Mouse (Mus musculus) left cerebral cortex, adult 18-20 months (tissue): ENCODE data around the gene Gm13212. TPM values are rescaled to one million over a fixed set of nuclear protein-coding genes. Genes with fewer than 3 reads are reported as not detected.
"Not testable (repeated sequence)": the region's sequence is repeated elsewhere in the genome, so short reads cannot be mapped to it uniquely, and the experiment has no call there.

ENCODE experiments used
- DNase-seq, 2 experiments: peaks; one replicate each; pipeline ENCODE4 v3.0.0; 2021 to 2022; ENCODE audit warnings: low spot score in 2 of 2, mixed read lengths in 1 of 2
- long read RNA-seq, 2 experiments: library from polyadenylated mRNA; stranded (forward); transcript quantifications; one replicate each; pipeline ENCODE4 v2.0.0; 2021
- total RNA-seq, 2 experiments: library from RNA; stranded (reverse); gene quantifications; 2 replicates each; pipeline ENCODE4 v1.2.3; 2021

Gene Gm13212
- under 1 TPM; 0.44 to 0.84 TPM for total RNA-seq
- long read RNA-seq, experiment 1, partial matches to known transcripts = 0 of 1 reads
- long read RNA-seq, experiment 1, other reads (novel, unspliced or antisense) = 1 of 1 reads
- long read RNA-seq, experiment 2, partial matches to known transcripts = 0 of 1 reads
- long read RNA-seq, experiment 2, other reads (novel, unspliced or antisense) = 1 of 1 reads

DNA sequence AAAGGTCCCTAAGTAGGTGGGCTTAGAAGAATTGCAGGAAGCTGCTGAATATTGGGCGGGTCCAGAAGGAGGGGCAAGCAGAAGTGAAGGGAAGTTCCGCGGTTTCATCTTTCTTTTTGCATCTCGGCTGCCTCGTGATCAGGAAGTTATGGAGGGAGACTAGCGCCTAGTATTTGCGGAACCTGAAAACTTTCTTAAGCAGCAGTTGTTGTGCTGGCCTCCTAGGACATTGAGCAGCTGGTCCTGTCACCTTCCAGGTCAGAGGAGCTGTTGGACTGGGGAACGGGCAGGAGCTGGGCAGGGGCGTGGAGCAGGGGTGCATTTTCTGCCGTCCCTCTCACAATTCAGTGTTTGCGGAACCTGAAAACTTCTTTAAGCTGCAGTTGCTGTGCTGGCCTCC is at the start of gene Gm13212:
Gene Gm13212, plus strand, starts transcription at position 89 of the 400 bp plus-strand sequence.
- not testable (repeated sequence) for DNase-seq

DNA sequence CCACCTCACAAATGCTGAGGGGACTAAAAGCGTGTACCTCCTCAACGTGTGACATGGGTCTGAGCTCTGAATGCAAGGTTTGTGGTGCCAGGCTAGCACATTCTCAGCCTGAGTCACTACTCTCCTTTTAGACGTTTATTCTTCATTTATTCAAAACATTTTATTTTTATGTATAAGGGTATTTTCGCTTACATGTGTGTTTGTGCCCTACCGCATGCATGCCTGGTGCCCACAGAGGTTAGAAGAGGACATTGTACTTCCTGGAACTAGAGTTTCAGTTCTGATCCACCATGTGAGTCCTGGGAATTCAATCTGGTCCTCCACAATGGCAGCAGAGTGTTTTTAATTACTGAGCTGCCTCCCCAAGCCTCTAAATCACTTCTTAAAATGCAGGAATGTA is 41.1 kb upstream of the Gm13212 start:
- DNase-seq = not testable (repeated sequence)

DNA sequence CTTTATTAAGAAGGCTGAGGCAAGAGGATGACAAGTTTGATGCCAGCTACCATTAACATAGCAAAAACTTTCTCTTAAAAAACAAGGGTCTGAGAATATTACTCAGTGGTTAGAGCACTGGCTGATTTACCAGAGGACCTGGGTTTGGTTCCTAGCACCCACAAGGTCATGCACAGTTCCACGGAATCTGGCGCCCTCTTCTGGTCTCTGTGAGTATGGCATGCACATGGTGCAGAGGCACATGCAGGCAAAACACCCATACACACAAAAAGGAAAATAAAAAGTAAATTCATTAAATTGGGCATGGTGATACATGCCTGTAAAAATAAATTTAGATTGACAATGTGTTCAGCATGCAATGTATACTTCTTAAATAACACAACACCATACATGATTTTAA is 39.9 kb upstream of the Gm13212 start:
- not testable (repeated sequence) for DNase-seq

DNA sequence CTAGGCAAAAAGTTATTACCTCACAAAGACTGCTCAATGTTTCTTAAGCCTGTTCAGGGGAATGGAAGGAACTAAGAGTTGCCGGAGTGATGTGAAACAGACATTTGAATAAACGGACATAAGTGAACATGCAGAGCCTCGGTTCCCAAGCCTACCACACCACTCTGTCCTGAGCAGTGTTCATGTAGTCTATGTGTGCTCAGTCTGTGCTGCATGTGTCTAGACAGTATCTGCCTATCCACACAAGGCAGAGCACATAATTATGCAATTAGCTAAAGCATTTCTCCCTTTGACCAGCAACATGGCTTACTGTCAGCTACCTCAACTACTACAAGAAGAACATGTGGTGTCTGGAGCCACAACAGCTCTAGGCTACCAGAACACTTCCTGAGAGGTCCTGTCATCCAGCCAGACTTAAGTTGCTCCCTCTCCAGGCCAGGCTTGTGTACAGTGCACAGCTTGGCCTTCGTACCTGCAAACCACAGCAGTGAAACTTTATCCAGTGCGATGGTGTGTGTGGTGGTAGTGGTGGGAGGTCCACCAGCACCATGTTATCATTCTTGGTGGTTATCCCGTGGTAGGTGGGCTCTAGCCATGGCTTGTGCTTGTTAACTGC is 39.1 kb upstream of the Gm13212 start:
- not testable (repeated sequence) for DNase-seq

DNA sequence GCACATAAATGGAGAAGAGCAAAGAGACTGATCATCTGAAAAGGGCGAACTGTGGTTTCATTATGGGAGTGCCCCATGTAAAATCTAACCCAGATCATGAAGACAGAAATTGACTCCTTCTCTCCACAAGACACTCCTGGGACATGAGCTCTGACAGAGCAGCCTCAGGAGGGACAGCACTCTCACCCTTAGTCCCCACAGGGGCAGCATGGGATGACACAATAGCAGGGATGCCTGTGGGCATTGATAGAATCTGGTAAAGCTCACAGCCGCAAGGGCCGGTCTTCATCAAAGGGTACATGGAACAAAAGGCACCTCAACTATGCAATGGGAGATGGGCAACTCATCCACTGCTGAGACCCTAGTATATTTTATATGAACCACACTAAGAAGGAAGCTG is 38.5 kb upstream of the Gm13212 start:
- not testable (repeated sequence) for DNase-seq

DNA sequence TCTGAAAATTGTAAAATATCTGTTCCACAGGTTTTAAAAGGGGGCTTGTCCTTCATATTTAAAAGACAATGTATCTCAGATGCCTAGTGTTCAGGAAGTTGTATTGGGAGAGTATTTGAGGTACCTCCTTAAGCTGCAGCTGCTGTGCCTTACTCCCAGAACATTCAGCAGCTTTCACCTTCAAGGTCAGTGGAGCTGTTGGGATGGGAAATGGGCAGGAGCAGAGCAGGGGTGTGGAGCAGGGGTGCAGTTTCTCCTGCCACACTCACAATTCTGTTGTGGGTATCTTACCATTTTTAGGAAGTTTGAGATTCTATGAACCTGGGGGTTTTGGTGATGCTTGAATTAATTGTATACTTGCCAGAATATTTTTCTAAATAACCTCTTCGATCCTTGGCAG is 28.3 kb upstream of the Gm13212 start:
- no peak for DNase-seq

DNA sequence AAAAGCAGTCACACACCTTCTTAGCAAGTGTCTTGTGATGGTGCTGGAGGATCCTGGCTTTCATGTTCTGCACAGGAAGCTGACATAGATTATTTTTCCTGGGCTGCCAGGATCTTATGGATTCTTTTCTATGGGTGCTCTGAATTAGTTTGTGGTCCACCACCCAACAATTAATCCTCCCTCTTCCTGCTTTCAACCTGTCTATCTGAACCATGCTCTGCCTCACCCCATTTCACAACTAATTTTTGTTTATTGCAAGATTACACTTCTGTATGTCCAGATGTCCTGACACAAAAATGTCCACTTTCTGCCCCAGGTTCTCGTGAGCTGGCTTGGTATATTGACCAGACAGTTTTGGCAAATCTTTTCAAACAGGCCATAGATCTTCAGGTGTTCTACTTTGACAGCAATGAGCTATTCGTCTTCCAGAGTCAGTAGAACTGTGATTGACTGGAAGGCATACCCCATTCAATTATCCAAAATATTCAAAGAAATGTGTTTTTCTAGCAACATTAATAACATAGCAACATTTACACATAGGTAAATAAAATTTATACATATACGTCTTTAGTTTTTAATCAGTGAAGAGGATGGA is 25.4 kb upstream of the Gm13212 start:
- DNase-seq = no peak

DNA sequence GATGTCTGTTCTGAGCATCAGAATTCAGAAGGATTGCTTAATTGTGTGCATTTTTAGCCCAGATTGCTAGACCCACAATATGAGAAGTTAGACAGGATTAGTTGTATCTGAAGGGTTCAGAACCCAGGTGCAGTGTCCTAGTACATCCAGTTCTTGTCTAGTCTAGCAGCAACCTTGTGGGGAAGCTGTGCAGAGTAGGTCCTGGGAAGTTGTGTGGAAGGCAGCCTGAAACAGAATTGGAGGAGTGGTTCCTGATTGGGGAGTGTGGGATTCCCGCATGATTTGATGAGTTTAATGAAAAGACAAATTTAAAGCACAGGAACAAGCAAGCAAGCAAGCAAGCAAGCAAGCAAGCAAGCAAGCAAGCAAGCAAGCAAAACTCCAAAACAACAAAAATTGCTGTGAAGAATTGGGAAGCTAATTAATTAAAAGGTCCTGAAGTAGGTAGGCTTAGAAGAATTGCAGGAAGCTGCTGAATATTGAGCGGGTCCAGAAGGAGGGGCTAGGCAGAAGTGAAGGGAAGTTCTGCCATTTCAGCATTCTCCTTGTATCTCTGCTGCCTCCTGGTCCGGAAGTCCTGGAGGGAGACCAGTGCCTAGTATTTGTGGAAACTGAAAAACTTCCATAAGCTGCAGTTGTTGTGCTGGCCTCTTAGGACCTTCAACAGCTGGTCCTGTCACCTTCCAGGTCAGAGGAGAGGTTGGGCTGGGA is 20.7 kb upstream of the Gm13212 start:
- no peak for DNase-seq

DNA sequence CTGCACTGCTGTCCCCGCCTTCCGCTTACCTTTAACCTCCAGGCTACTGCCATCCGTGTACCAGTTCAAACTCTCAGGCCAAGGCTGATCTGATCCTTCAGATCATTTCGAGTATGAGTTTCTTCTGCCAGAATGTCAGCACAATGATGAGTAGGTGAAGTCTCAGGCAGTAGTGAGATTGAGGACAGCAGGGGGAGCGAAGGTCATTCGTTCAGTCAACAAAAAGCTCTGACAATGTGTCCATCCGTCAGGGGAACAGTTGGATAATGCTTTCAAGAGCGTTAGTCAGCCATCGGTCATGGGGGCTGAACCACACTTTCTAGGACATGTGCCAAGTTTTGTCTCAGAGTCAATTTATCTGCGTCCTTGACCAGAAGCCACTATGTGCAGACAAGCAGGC is 14.5 kb upstream of the Gm13212 start:
- DNase-seq = not testable (repeated sequence)

DNA sequence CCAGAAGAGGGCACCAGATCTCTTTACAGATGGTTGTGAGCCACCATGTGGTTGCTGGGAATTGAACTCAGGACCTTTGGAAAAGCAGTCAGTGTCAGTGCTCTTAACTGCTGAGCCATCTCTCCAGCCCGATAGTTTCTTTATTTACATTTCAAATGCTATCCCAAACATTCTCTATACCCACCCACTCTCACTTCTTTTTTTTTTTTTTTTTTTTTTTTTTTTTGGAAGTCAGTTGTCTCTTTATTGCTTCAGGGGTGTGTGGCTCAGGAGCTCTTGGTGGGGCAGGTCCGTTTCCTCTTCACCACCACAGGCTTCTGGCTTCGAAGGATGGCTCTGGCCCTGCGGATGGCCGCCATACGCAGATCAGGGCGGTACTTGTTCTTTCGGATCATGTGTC is 8.3 kb upstream of the Gm13212 start:
- DNase-seq = not testable (repeated sequence)

DNA sequence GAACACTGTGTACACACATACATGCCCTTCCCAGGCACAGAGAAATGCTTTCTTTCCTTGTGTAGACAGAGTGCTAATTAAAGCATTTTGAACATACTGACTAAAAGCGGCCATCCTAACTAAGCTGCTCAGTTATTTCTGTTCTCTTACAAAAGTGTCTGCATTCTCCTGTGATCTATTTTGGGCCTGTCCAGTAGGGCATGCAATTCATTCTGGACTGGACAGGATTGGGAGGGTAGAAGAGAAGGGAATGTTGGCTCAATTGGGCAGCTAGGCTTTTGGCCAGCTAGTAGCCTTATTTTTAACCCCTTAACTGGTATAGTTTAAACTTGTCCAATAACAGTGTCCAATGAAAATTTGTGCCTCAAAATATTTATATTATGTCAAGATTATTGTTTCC is 4.6 kb upstream of the Gm13212 start:
- DNase-seq = not testable (repeated sequence)

DNA sequence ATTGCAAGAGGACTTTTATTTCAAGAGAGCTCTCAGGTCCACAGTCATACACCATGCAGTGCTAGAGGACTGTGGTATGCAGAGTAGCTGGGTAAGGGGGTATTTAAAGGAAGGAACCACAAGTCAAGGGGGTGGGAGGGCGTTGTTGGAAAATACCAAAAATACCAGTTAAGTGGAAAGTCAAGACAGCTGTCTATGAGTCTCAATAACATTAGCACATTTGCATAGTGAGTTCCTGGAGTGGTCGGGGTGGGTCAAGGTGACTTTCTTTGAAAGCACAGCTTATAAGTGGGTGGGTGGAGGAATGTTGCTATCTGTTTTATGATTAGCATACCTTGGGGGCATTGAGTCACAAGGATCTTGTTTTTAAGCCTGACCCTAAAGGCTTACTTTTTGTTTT is 1.1 kb downstream of the Gm13212 start:
- DNase-seq = not testable (repeated sequence)

DNA sequence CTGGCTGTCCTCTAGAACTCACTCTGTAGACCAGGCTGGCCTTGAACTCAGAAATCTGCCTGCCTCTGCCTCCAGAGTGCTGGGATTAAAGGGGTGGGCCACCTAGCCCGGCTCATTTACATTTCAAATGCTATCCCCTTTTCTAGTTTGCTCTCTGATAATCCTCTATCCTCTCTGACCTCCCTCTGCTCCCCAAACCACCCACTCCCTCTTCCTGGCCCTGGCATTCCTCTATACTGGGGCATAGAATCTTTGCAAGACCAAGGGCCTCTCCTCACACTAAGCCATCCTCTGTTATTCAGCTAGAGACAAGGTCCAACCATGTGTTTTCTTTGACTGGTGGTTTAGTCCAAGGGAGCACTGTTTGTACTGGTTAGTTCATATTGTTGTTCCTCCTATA is 9.2 kb downstream of the Gm13212 start:
- not testable (repeated sequence) for DNase-seq

DNA sequence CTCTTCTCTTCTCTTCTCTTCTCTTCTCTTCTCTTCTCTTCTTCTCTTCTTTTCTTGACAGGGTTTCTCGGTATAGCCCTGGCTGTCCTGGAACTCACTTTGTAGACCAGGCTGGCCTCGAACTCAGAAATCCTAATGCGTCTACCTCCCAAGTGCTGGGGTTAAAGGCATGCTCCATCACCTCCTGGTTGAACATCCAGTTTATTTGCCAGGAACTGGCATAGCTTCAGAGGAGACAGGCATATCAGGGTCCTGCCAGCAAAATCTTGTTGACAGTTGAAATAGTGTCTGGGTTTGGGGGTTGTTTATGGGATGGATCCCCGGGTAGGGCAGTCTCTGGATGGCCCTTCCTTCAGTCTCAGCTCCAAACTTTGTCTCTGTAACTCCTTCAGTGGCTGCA is 9.8 kb downstream of the Gm13212 start:
- not testable (repeated sequence) for DNase-seq

DNA sequence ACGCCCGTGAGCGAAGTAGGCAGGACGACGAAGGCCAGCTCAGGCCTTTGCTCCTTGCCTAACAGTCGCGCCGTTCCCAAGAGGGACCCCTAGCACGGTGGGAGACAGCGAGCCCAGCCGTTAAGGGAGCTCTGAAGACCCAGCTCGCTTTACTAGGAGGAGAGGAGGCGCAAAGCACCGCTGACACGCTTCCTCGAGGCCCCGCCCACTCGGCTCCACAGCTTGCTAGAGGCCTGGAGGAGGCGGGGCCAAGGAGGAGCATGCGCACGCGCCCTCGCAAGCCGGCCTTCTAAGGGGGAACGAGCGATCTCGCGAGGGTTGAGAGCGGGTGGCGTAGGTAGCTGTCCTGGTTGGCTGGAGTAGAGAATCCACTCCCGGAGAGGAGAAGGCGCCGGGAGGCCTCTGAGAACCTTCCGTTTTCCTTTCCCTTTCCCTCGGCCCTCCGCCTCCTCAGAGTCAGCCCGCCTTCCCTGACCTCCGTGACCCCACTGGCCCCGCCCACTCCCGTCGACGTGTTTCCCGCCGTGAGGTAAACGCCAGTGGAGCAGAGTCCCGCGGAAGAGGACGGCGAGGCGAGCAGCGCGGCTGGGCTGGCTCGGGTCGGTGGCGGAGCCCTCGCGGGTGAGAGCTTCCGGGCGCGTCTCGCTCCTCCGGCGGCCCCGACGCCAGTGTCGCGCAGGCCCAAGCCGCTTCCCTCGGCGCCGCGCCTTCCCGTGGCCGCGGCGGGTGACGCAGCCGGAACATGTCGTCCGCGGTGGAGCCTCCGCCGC is 55.6 kb downstream of the Gm13212 start:
- DNase-seq = not testable (repeated sequence)

DNA sequence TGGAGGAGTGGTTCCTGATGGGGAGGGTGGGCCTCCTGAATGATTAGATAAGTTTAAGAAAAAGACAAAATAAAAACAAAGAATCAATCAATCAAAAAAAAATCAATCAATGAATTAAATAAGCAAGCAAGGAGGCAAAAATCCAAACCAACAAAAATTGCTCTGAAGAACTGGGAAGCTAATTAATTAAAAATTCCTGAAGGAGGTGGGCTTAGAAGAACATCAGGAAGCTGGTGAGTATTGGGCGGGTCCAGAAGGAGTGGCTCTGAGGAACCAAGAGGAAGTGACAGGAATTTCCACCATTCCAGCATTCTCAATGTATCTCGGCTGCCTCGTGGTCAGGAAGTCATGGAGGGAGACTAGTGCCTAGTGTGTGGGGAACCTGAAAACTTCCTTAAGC is 85.4 kb downstream of the Gm13212 start, which contains the start of gene Zfp980:
Gene Zfp980, plus strand, starts transcription at position 301 of the 400 bp plus-strand sequence.
- not testable (repeated sequence) for DNase-seq

DNA sequence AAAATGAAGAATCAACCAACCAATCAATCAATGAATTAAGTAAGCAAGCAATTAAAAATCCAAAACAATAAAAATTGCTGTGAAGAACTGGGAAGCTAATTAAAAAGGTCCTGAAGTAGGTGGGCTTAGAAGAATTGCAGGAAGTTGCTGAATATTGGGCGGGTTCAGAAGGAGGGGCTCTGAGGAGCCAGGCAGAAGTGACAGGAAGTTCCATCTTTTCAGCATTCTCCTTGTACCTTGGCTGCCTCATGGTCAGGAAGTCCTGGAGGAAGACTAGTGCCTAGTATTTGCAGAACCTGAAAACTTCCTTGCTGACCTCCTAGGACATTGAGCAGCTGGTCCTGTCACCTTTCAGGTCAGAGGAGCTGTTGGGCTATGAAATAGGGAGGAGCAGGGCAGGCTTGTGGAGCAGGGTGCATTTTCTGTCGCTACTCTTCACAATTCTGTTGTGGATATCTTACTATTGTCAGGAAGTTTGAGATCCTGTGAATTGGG is 89.4 kb downstream of the Gm13212 start:
- not testable (repeated sequence) for DNase-seq
